Mouse (Mus musculus): ENCODE results near the gene Olfr826.
A peak's percentile ranks its signal among the peaks of the same experiment; 100 is the strongest.
"Not testable (repeated sequence)": the region's sequence is repeated elsewhere in the genome, so short reads cannot be mapped to it uniquely, and the experiment has no call there.

Olfr826 gene

DNA sequence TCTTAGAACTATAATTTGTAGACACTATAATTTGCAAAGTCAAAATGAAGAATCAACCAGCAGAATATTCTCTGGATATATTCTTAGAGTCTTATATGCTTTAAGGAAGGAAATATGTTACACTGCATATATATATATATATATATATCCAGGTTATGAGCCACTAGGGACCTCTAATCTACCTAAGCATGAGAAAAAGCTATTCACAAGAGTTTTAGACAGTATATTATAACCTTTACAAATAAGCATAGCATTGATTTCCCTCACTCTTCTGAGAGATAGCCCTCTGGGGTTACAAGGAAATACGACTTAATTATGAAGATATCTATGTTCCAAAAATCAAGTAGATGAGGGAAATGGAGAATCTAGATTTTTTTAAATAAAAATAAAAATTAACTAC, at the start of gene Olfr826:
Gene Olfr826 (minus strand): TSS at position 101 of the 400 bp plus-strand sequence.
- DNase-seq (ENCODE audit: low spot score in 2 of 2), result no peak

DNA sequence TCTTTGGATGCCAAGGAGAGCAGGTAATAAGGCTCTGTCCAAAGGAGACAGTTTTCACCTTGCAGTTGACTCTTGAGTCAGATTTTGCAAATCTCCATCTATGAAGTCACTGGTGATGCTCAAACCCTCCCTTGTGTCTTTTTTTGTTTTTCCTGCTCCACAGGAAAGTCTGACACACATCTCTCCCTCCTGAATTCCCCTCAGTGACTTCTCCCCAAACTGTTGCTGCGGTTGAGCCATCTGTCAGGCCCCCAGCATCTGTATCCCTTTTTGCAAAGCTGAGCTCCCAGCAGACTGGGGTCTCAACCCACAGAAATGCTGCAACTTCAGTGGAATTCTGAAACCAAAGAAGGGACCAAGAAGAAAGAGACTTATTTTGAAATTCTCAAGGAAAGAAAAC, 48.1 kb upstream of the Olfr826 start:
- DNase-seq (ENCODE audit: low spot score in 2 of 2), result no peak

DNA sequence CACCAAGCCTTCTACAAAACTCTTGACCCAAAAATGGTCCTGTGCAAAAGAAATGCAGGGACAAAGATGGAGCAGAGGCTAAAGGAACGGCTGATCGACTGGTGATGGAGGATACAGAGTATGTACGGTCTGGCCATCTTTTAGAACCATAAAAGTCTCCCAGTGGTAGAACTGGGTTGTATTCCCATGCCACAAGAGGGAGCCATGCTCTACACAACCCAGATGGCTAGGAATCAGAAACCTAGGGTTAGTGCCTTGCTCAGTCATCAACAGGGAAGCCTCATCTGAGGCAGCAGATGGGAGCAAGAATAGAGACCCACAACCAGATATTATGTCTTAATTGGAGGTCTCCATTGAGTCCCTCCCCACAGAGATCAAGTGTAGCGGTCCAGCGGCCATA, 45.6 kb upstream of the Olfr826 start:
- DNase-seq (ENCODE audit: low spot score in 2 of 2), result no peak

- DNase-seq (ENCODE audit: low spot score in 2 of 2), result peak; percentile 4 to 42
These were observed 44.3 kb upstream of the Olfr826 start for GRCm38 (mm10) chr10:130228246-130228645.

- DNase-seq (ENCODE audit: low spot score in 2 of 2), result no peak
These were observed 41.0 kb upstream of the Olfr826 start for GRCm38 (mm10) chr10:130225034-130225433.

GRCm38 (mm10) chr10:130214303-130214702, 30.3 kb upstream of the Olfr826 start, which contains the start of gene Olfr827:
Gene Olfr827 (minus strand): TSS chr10:130214403.
- DNase-seq (ENCODE audit: low spot score in 2 of 2), result no peak

DNA sequence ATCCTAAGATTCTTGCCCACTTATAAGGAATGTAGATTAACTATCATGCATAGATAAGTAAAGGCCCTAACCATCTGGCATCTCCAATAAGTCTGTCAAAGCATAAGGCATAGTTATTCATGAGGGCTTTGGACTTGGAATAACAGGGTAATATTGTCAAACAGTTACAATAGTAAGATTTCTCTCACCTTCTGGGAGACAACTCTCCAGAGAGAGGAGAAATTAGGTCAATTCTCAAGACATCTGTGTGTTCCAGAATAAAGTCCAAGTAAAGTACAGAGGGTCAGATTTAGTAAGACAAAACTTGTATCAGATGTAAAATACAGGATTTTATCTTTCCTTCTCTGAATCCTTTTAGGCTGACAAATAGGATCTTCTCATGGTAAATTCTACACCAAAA, 17.3 kb downstream of the Olfr826 start, which contains the start of gene Olfr825:
Gene Olfr825 (minus strand): TSS at position 101 of the 400 bp plus-strand sequence.
- no peak for DNase-seq (ENCODE audit: low spot score in 2 of 2)

DNA sequence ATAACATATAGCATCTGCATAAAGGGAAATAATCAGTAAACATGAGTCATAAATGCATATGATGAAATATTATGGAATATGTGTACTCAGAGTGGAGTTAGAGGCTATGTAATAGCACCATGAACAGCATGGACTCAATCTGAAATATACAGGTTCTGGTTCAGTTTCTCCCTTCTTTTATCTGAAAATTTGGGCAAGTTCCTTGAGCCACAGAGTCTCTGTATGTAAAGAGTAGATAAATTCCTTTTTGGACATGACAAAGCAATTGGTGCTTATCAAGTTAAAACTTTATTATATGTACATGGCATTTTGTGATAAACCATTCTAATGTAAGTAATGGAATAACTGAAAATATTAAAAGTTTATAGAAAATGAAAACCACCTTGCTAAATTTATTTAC, 18.8 kb downstream of the Olfr826 start:
- DNase-seq (ENCODE audit: low spot score in 2 of 2), result no peak

DNA sequence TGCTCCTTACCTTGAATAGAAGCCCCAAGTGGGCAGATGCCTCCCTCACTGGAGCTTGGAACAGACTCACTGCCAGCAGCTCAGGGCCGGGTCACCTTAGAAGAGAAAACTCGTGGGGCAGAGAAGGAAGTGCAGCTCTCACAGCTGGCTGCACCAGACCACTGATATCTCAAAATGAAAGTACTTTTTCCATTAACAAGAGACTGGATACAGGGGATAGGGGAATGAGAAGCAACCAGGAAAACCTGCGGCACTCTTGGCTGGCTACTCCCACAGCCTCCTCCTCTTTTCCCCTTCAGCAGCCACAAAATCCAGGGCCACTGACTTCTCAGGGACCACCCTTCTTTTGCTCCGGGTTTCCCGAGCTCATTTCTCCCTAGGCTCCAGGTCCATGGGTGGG, 39.9 kb downstream of the Olfr826 start:
- DNase-seq (ENCODE audit: low spot score in 2 of 2), result no peak

GRCm38 (mm10) chr10:130142481-130142880, 41.5 kb downstream of the Olfr826 start:
- not testable (repeated sequence) for DNase-seq (ENCODE audit: low spot score in 2 of 2)

DNA sequence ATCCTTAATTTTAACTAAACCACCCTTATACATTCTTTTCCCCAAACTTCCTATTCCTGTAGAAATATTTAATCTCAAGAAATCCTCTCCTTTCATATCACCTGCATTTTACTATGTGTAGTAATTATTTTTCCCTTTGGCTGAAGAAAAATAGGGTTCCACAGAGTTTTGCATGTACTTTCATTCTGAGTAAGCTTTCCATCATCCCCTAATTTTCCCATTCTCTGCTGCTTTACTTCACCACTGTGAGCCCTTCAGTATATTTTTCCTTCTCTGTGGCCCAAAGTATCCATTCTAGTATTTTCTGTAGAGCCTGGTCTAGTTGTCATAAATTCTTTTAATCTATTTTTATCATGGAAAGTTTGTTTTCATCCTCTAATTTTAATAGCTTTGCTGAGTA, 49.2 kb downstream of the Olfr826 start:
- DNase-seq (ENCODE audit: low spot score in 2 of 2), result no peak

GRCm38 (mm10) chr10:130129900-130130299, 54.1 kb downstream of the Olfr826 start, which contains the start of gene Olfr824:
Gene Olfr824 (minus strand): TSS chr10:130130000.
- not testable (repeated sequence) for DNase-seq (ENCODE audit: low spot score in 2 of 2)
